Mouse (Mus musculus): Measurements from ENCODE around the gene Wfdc15a. TPM values are rescaled to one million over a fixed set of nuclear protein-coding genes. Genes with fewer than 3 reads are reported as not detected.

Gene Wfdc15a
- not detected for polyA plus RNA-seq (2014; fragmentation: Illumina TruSeq; extraction: RNeasy Lipid Tissue Mini Kit (QIAGEN cat#74804); ENCODE audit: low replicate concordance)

DNA sequence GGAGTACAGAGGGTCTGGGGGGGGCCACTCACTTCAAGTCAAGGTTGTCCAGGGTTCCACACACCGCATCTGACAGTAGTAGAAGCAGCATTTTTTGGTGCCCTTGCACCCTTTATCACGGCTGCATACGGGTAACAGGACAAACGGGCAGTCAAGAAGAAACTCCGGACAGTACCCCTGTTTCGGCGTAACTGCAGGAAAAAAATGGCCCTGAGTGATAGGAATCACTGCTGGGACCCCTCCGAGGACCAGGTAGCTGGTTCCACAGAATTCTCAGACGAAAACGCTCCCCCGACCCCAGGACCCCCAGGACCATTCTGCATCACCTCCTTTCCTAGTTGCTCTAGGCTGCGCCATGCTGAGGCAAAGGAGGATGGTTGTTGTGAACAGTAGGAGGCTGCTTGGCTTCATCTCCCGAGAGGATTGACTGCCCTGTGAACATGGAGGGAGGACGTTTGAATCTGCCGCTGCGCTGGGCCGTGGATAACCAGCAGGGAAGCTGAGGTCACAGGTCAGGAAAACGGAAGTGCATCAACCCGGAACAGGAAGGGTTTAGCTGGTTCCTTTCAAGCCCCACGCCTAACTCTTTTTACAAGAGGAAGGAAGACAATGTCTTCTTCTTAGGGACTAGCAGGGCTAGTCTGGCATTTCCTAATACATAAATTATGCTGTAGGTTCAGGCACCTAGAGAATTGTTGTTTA is at the start of gene Wfdc15a:
Wfdc15a (minus strand) TSS at position 505 of the 702 bp plus-strand sequence.

DNA sequence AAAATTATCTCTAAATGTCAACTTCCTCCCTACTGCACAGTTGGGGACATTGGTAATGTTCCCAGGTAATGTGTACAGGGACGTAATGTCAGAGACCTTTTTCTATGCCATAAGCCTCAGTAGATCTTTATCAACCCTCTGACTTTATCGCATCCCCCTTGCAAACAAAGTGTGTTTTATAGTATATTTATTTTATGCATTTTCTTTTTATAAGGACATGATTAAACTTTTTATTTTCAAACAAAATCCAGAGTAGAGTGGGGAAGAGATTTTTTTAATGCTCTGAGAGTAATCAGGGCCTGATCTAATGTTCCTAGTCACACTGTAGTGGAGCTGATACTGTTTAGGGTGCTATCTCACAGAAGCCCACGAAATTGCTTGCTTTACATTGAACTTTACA is 38.4 kb upstream of the Wfdc15a start, which contains the start of gene Svs2:
Svs2 (minus strand) TSS at position 101 of the 400 bp plus-strand sequence.

DNA sequence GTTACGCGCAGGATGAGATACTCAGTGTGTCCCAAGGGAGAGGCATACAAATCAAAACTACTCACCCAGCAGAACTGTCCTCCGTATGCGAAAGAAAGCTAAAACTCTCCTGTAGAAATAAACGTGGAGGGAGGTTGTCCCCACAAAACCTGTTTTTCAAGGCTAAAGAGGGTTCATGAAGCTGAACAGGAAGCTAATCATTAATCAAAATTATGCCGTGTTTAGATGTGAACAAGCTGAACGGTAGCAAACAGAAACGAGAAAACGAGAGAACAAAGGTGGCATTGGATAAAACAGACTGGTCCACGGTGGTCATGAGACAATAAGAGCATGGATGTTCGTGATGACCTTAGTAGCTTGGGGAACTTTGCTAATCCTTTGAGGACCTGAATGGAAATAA is 21.6 kb upstream of the Wfdc15a start, which contains the start of gene Wfdc15b:
Wfdc15b (minus strand) TSS at position 139 of the 400 bp plus-strand sequence.

GRCm38 (mm10) chr2:164190576-164190975 is 9.4 kb downstream of the Wfdc15a start, which contains the start of gene Wfdc12:
Gene Wfdc12, minus strand, starts transcription at chr2:164190608.

DNA sequence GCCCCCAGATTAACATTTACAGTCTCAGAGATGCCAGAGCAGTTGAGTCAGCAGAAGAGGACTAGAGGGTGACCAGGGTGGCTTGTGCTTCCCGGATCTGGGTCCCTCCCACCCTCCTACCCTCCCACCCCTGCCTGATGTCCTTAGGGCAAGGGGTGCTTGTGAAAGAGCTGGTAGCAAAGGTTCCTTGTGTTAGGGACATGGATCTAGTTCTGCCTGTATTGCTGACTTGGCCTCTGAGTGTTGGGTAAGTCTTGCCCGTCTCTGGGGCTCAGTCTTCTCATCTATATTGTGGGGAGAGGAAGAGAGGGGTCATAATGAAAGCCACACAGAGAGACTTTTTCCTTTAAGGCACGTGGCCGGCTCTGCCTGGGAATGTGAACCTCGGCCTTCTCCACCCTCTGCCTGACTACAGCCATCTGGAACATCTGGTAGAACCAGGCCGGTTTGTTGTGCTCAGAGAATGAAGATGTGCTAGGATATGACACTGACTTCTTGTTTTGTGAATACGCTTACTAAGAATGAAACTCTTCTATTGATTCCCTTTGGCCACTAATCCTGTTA is 17.2 kb downstream of the Wfdc15a start, which contains the start of gene Wfdc5:
Wfdc5 (minus strand) TSS at position 51 of the 564 bp plus-strand sequence.

GRCm38 (mm10) chr2:164170902-164171301 is 29.0 kb downstream of the Wfdc15a start, which contains the start of gene Kcns1:
Gene Kcns1, minus strand, starts transcription at chr2:164171113.

Other genes with a start within 250 kb of the Wfdc15a start
- gene Ywhab, start 205.2 kb downstream of the Wfdc15a start, polyA plus RNA-seq (2014; fragmentation: Illumina TruSeq; extraction: RNeasy Lipid Tissue Mini Kit (QIAGEN cat#74804); ENCODE audit: low replicate concordance) = 198 TPM
- not detected for gene Pabpc1l, start 174.7 kb downstream of the Wfdc15a start, polyA plus RNA-seq (2014; fragmentation: Illumina TruSeq; extraction: RNeasy Lipid Tissue Mini Kit (QIAGEN cat#74804); ENCODE audit: low replicate concordance)
- 75.0 TPM for gene Stk4, start 129.8 kb downstream of the Wfdc15a start, polyA plus RNA-seq (2014; fragmentation: Illumina TruSeq; extraction: RNeasy Lipid Tissue Mini Kit (QIAGEN cat#74804); ENCODE audit: low replicate concordance)
- gene Tomm34, start 129.0 kb downstream of the Wfdc15a start, polyA plus RNA-seq (2014; fragmentation: Illumina TruSeq; extraction: RNeasy Lipid Tissue Mini Kit (QIAGEN cat#74804); ENCODE audit: low replicate concordance) = 4.8 TPM
- gene Kcns1, start 29.0 kb downstream of the Wfdc15a start, polyA plus RNA-seq (2014; fragmentation: Illumina TruSeq; extraction: RNeasy Lipid Tissue Mini Kit (QIAGEN cat#74804); ENCODE audit: low replicate concordance) = not detected
- not detected for gene Wfdc5, start 17.4 kb downstream of the Wfdc15a start, polyA plus RNA-seq (2014; fragmentation: Illumina TruSeq; extraction: RNeasy Lipid Tissue Mini Kit (QIAGEN cat#74804); ENCODE audit: low replicate concordance)
- not detected for gene Wfdc12, start 9.5 kb downstream of the Wfdc15a start, polyA plus RNA-seq (2014; fragmentation: Illumina TruSeq; extraction: RNeasy Lipid Tissue Mini Kit (QIAGEN cat#74804); ENCODE audit: low replicate concordance)
- not detected for gene Wfdc15b, start 21.5 kb upstream of the Wfdc15a start, polyA plus RNA-seq (2014; fragmentation: Illumina TruSeq; extraction: RNeasy Lipid Tissue Mini Kit (QIAGEN cat#74804); ENCODE audit: low replicate concordance)
- not detected for gene Svs2, start 38.3 kb upstream of the Wfdc15a start, polyA plus RNA-seq (2014; fragmentation: Illumina TruSeq; extraction: RNeasy Lipid Tissue Mini Kit (QIAGEN cat#74804); ENCODE audit: low replicate concordance)
- gene Svs3b, start 56.5 kb upstream of the Wfdc15a start, polyA plus RNA-seq (2014; fragmentation: Illumina TruSeq; extraction: RNeasy Lipid Tissue Mini Kit (QIAGEN cat#74804); ENCODE audit: low replicate concordance) = not detected
- not detected for gene Svs4, start 78.3 kb upstream of the Wfdc15a start, polyA plus RNA-seq (2014; fragmentation: Illumina TruSeq; extraction: RNeasy Lipid Tissue Mini Kit (QIAGEN cat#74804); ENCODE audit: low replicate concordance)
- gene Svs3a, start 89.1 kb upstream of the Wfdc15a start, polyA plus RNA-seq (2014; fragmentation: Illumina TruSeq; extraction: RNeasy Lipid Tissue Mini Kit (QIAGEN cat#74804); ENCODE audit: low replicate concordance) = not detected
- not detected for gene Svs6, start 116.6 kb upstream of the Wfdc15a start, polyA plus RNA-seq (2014; fragmentation: Illumina TruSeq; extraction: RNeasy Lipid Tissue Mini Kit (QIAGEN cat#74804); ENCODE audit: low replicate concordance)
- not detected for gene Svs5, start 132.6 kb upstream of the Wfdc15a start, polyA plus RNA-seq (2014; fragmentation: Illumina TruSeq; extraction: RNeasy Lipid Tissue Mini Kit (QIAGEN cat#74804); ENCODE audit: low replicate concordance)
- not detected for gene Slpi, start 189.0 kb upstream of the Wfdc15a start, polyA plus RNA-seq (2014; fragmentation: Illumina TruSeq; extraction: RNeasy Lipid Tissue Mini Kit (QIAGEN cat#74804); ENCODE audit: low replicate concordance)
- gene Rbpjl, start 203.0 kb upstream of the Wfdc15a start, polyA plus RNA-seq (2014; fragmentation: Illumina TruSeq; extraction: RNeasy Lipid Tissue Mini Kit (QIAGEN cat#74804); ENCODE audit: low replicate concordance) = 1.6 TPM
- 0.15 TPM for gene Matn4, start 205.0 kb upstream of the Wfdc15a start, polyA plus RNA-seq (2014; fragmentation: Illumina TruSeq; extraction: RNeasy Lipid Tissue Mini Kit (QIAGEN cat#74804); ENCODE audit: low replicate concordance)
- gene Sdc4, start 243.8 kb upstream of the Wfdc15a start, polyA plus RNA-seq (2014; fragmentation: Illumina TruSeq; extraction: RNeasy Lipid Tissue Mini Kit (QIAGEN cat#74804); ENCODE audit: low replicate concordance) = 73.6 TPM